Mouse (Mus musculus) CH12.LX (cell line): ENCODE measurements around the gene Cryab. TPM values are rescaled to one million over a fixed set of nuclear protein-coding genes. Genes with fewer than 3 reads are reported as not detected.

Source experiments
- DNase-seq: peaks from one replicate; pipeline ENCODE4 v3.0.0-alpha.2; 2013; ENCODE audit errors: extremely low read depth
- H3K27ac ChIP-seq: 2 replicates; pipeline ENCODE4 v1.5.1; 2012; ENCODE audit warnings: low read depth, mild to moderate bottlenecking, control low read depth, moderate library complexity; ENCODE audit not compliant: insufficient read depth
- H3K27me3 ChIP-seq: replicated peaks from 2 replicates; pipeline ENCODE3; 2012; ENCODE audit warnings: inconsistent platforms
- H3K36me3 ChIP-seq, 2 experiments: replicated peaks in 1 of 2; 2 replicates each; pipeline versions ENCODE3 to v1.6.1; 2012; ENCODE audit warnings: inconsistent platforms in 1 of 2, low read length in 1 of 2, mild to moderate bottlenecking in 1 of 2, mixed read lengths in 1 of 2, moderate library complexity in 1 of 2; ENCODE audit not compliant: control insufficient read depth in 1 of 2, insufficient read depth in 1 of 2
- H3K4me1 ChIP-seq, 2 experiments: 2 replicates each; pipeline ENCODE4 v1.6.1; 2012; ENCODE audit warnings: inconsistent platforms in 1 of 2, moderate library complexity in 1 of 2; ENCODE audit not compliant: insufficient read depth in 2 of 2, control insufficient read depth in 1 of 2
- H3K4me2 ChIP-seq: 2 replicates; pipeline ENCODE4 v1.6.1; 2012; ENCODE audit warnings: low read depth, mild to moderate bottlenecking, control low read depth; ENCODE audit not compliant: poor library complexity, insufficient read depth, severe bottlenecking
- H3K4me3 ChIP-seq, 3 experiments: fragments of 150-350 bp in 1 of 3; sonication (generic) in 1 of 3; replicated peaks in 1 of 3; 2 replicates each; pipeline versions ENCODE3 to v1.5.1; 2011 to 2012; ENCODE audit warnings: low read depth in 2 of 3, low read length in 2 of 3, mild to moderate bottlenecking in 2 of 3, moderate library complexity in 2 of 3, control low read depth in 1 of 3, improper control_type of control experiment in 1 of 3, inconsistent platforms in 1 of 3, mixed read lengths in 1 of 3; ENCODE audit not compliant: poor library complexity in 1 of 3
- H3K79me2 ChIP-seq: replicated peaks from 2 replicates; pipeline ENCODE4 v1.6.1; 2012; ENCODE audit warnings: mild to moderate bottlenecking, moderate library complexity; ENCODE audit not compliant: control insufficient read depth, poor library complexity, insufficient read depth, severe bottlenecking; ENCODE audit errors: extremely low read depth
- H3K9ac ChIP-seq: 2 replicates; pipeline ENCODE4 v1.6.1; 2012; ENCODE audit warnings: low read depth, mild to moderate bottlenecking, control low read depth, moderate library complexity; ENCODE audit not compliant: insufficient read depth
- H3K9me3 ChIP-seq: replicated peaks from 2 replicates; pipeline ENCODE3; 2012; ENCODE audit warnings: low read length, inconsistent platforms, mixed read lengths
- CHD1 ChIP-seq: IDR thresholded peaks from 2 replicates; pipeline ENCODE4 v1.6.1; 2012; ENCODE audit warnings: low read depth, low read length, improper control_type of control experiment, inconsistent platforms
- CHD2 ChIP-seq: IDR thresholded peaks from 2 replicates; pipeline ENCODE4 v1.6.1; 2011; ENCODE audit warnings: low read length, improper control_type of control experiment
- CTCF ChIP-seq, 2 experiments: IDR thresholded peaks in 1 of 2; conservative IDR thresholded peaks in 1 of 2; 2 replicates each; pipeline ENCODE4 v1.5.1; 2011 to 2012; ENCODE audit warnings: low read depth in 2 of 2, low read length in 2 of 2, improper control_type of control experiment in 1 of 2, inconsistent platforms in 1 of 2, mild to moderate bottlenecking in 1 of 2, moderate library complexity in 1 of 2
- EP300 ChIP-seq: IDR thresholded peaks from 2 replicates; pipeline ENCODE4 v1.6.1; 2011; ENCODE audit warnings: low read length, improper control_type of control experiment
- ETS1 ChIP-seq: conservative IDR thresholded peaks from 2 replicates; pipeline ENCODE4 v1.6.1; 2012; ENCODE audit warnings: low read depth, mild to moderate bottlenecking, inconsistent platforms, low read length, improper control_type of control experiment, moderate library complexity
- GABPA ChIP-seq: IDR thresholded peaks from 2 replicates; pipeline ENCODE4 v1.6.1; 2012; ENCODE audit warnings: low read depth, low read length, improper control_type of control experiment, inconsistent platforms; ENCODE audit not compliant: insufficient replicate concordance
- HCFC1 ChIP-seq: IDR thresholded peaks from 2 replicates; pipeline ENCODE4 v1.6.1; 2012; ENCODE audit warnings: low read depth, mild to moderate bottlenecking, inconsistent platforms, low read length, improper control_type of control experiment
- IRF4 ChIP-seq: IDR thresholded peaks from 2 replicates; pipeline ENCODE4 v1.6.1; 2014; ENCODE audit warnings: low read depth, mild to moderate bottlenecking, inconsistent platforms, low read length, improper control_type of control experiment
- JUN ChIP-seq: IDR thresholded peaks from 2 replicates; pipeline ENCODE4 v1.6.1; 2011; ENCODE audit warnings: low read depth, mild to moderate bottlenecking, low read length, improper control_type of control experiment, moderate library complexity; ENCODE audit not compliant: insufficient read depth
- KAT2A ChIP-seq: IDR thresholded peaks from 2 replicates; pipeline ENCODE4 v1.6.1; 2012; ENCODE audit warnings: low read length, improper control_type of control experiment, inconsistent platforms; ENCODE audit not compliant: insufficient replicate concordance
- MAFK ChIP-seq: IDR thresholded peaks from 2 replicates; pipeline ENCODE4 v1.6.1; 2011; ENCODE audit warnings: low read length, improper control_type of control experiment; ENCODE audit not compliant: insufficient replicate concordance
- MAX ChIP-seq: IDR thresholded peaks from 2 replicates; pipeline ENCODE4 v1.6.1; 2011; ENCODE audit warnings: low read length, improper control_type of control experiment
- MAZ ChIP-seq: IDR thresholded peaks from 2 replicates; pipeline ENCODE4 v1.6.1; 2012; ENCODE audit warnings: low read depth, mild to moderate bottlenecking, inconsistent platforms, low read length, improper control_type of control experiment, moderate library complexity
- MEF2A ChIP-seq: IDR thresholded peaks from 2 replicates; pipeline ENCODE4 v1.6.1; 2014; ENCODE audit warnings: low read depth, mild to moderate bottlenecking, inconsistent platforms, low read length, improper control_type of control experiment, borderline replicate concordance
- MXI1 ChIP-seq: IDR thresholded peaks from 2 replicates; pipeline ENCODE4 v1.6.1; 2011; ENCODE audit warnings: mild to moderate bottlenecking, low read depth, low read length, improper control_type of control experiment
- NELFE ChIP-seq: IDR thresholded peaks from 2 replicates; pipeline ENCODE4 v1.6.1; 2011; ENCODE audit warnings: low read depth, low read length, improper control_type of control experiment
- NRF1 ChIP-seq: IDR thresholded peaks from 2 replicates; pipeline ENCODE4 v1.6.1; 2014; ENCODE audit warnings: low read depth, mild to moderate bottlenecking, inconsistent platforms, low read length, improper control_type of control experiment, moderate library complexity
- POLR2A ChIP-seq: IDR thresholded peaks from 2 replicates; pipeline ENCODE4 v1.6.1; 2011; ENCODE audit warnings: low read depth, mild to moderate bottlenecking, improper control_type of control experiment, low read length
- POLR2AphosphoS2 ChIP-seq: IDR thresholded peaks from 2 replicates; pipeline ENCODE4 v1.6.1; 2011; ENCODE audit warnings: low read depth, low read length, improper control_type of control experiment
- RAD21 ChIP-seq: IDR thresholded peaks from 2 replicates; pipeline ENCODE4 v1.6.1; 2011; ENCODE audit warnings: low read depth, mild to moderate bottlenecking, low read length, improper control_type of control experiment, moderate library complexity
- SIN3A ChIP-seq: IDR thresholded peaks from 2 replicates; pipeline ENCODE4 v1.6.1; 2012; ENCODE audit warnings: low read length, improper control_type of control experiment, inconsistent platforms
- TBP ChIP-seq: conservative IDR thresholded peaks from 2 replicates; pipeline ENCODE4 v1.6.1; 2011; ENCODE audit warnings: low read depth, low read length, improper control_type of control experiment
- TCF12 ChIP-seq: IDR thresholded peaks from 2 replicates; pipeline ENCODE4 v1.6.1; 2014; ENCODE audit warnings: low read depth, mild to moderate bottlenecking, inconsistent platforms, low read length, improper control_type of control experiment
- USF1 ChIP-seq: IDR thresholded peaks from 2 replicates; pipeline ENCODE4 v1.6.1; 2014; ENCODE audit warnings: low read depth, mild to moderate bottlenecking, inconsistent platforms, low read length, improper control_type of control experiment
- USF2 ChIP-seq: conservative IDR thresholded peaks from 2 replicates; pipeline ENCODE4 v1.6.1; 2011; ENCODE audit warnings: low read depth, low read length, improper control_type of control experiment
- ZKSCAN1 ChIP-seq: IDR thresholded peaks from 2 replicates; pipeline ENCODE4 v1.6.1; 2012; ENCODE audit warnings: low read depth, inconsistent platforms, low read length, improper control_type of control experiment, borderline replicate concordance
- ZMIZ1 ChIP-seq: IDR thresholded peaks from 2 replicates; pipeline ENCODE4 v1.6.1; 2012; ENCODE audit warnings: low read depth, mild to moderate bottlenecking, inconsistent platforms, low read length, improper control_type of control experiment
- ZNF384 ChIP-seq: IDR thresholded peaks from 2 replicates; pipeline ENCODE4 v1.6.1; 2012; ENCODE audit warnings: low read depth, low read length, improper control_type of control experiment, inconsistent platforms
- dilution Hi-C: fragments of 300-500 bp; cut with MboI; formaldehyde crosslinking; loops from 2 replicates; pipeline ENCODE4 v1.14.3; 2020; ENCODE audit warnings: low sequenced_read_pairs; ENCODE audit not compliant: extremely low pct_unique_long_range_greater_than_20kb, extremely low pct_ligation_motif_present
- in situ Hi-C: fragments of 300-500 bp; cut with MboI; formaldehyde crosslinking; loops from 3 replicates; pipeline ENCODE4 v1.14.3; 2019; ENCODE audit warnings: low sequenced_read_pairs, low pct_ligation_motif_present, low pct_unique_long_range_greater_than_20kb, mixed read lengths
- polyA plus RNA-seq: library from polyadenylated mRNA; unstranded; fragments of >175 nt; gene quantifications from 2 replicates; pipeline ENCODE4 v1.2.1, GENCODE M21; 2012; ENCODE audit warnings: low read depth; ENCODE audit not compliant: insufficient read length
- total RNA-seq, 2 experiments: library from RNA; depleted of rRNA; stranded (reverse); fragments of 300-350 nt in 1 of 2; fragments of >200 nt in 1 of 2; gene quantifications; 2 replicates each; pipeline ENCODE4 v1.2.3; 2012 to 2014

Cryab gene
- total and polyA plus RNA-seq, 3 experiments = not detected

- TF ChIP-seq ZNF384 = no peak
- no peak for TF ChIP-seq ETS1
- no peak for TF ChIP-seq EP300
- TF ChIP-seq CHD1 = no peak
- no peak for TF ChIP-seq GABPA
- TF ChIP-seq KAT2A = no peak
- no peak for TF ChIP-seq CHD2
- TF ChIP-seq MAX = no peak
- no peak for TF ChIP-seq POLR2A
- TF ChIP-seq CTCF (conservative IDR thresholded peaks at IDR 0.05 in 1 of 2, IDR thresholded peaks at IDR 0.05 in 1 of 2; ENCODE audit: low read depth in 2 of 2, low read length in 2 of 2) = no peak
- no peak for TF ChIP-seq MAFK
- TF ChIP-seq MXI1 = no peak
- TF ChIP-seq TBP = no peak; the same call in 1 of the 2 replicates
- TF ChIP-seq ZKSCAN1 = no peak
- no peak for TF ChIP-seq TCF12
- no peak for TF ChIP-seq USF1
- TF ChIP-seq IRF4 = no peak
- no peak for TF ChIP-seq RAD21
- TF ChIP-seq, all 38 proteins: peak for 0
- H3K27ac ChIP-seq = no peak overlapping the region
- DNase-seq = no peak
- peaks cover 8 to 32% of the 10 kb centered on the region in 2 experiments for H3K36me3 ChIP-seq
- peaks cover 6% of the 10 kb centered on the region; the same call in 1 of the 2 replicates for H3K79me2 ChIP-seq
- H3K27me3 ChIP-seq = no peaks in the 10 kb centered on the region
- dilution Hi-C loops (no loop called here), in situ Hi-C loops (no loop called here)
- H3K9me3 ChIP-seq = no peaks in the 10 kb centered on the region
- peak overlapping the region; percentile 75 to 87 (median 86) for H3K4me3 ChIP-seq
- H3K9ac ChIP-seq = peak overlapping the region; percentile 79
- peaks cover 7 to 20% of the 10 kb centered on the region in 2 experiments; a peak in 2 of 4 replicates for H3K4me1 ChIP-seq
- peak overlapping the region; percentile 86 for H3K4me2 ChIP-seq
Measured at GRCm38 (mm10) chr9:50767531-50768106, 16.5 kb downstream of the Cryab start.

GRCm38 (mm10) chr9:50768107-50769002 lies 17.2 kb downstream of the Cryab start, which contains the start of gene Fdxacb1:
Gene Fdxacb1 (plus strand): TSS chr9:50768236.
- dilution Hi-C loops = no loop called here
- TF ChIP-seq MAFK (no peak), ZMIZ1 (0 out of 2 replicates have a peak, but pooled peaks have one; percentile 59), KAT2A (peak; percentile 84; the same call in 1 of the 2 replicates), TBP (0 out of 2 replicates have a peak, but pooled peaks have one; percentile 50), CTCF (conservative IDR thresholded peaks at IDR 0.05 in 1 of 2, IDR thresholded peaks at IDR 0.05 in 1 of 2; ENCODE audit: low read depth in 2 of 2, low read length in 2 of 2) (peak; percentile 31 to 76; a peak in 3 of 4 replicates), RAD21 (no peak; the same call in none of the 2 replicates), HCFC1 (peak; percentile 94), ZKSCAN1 (no peak), SIN3A (peak; percentile 99), GABPA (peak; percentile 62; the same call in 1 of the 2 replicates), USF2 (no peak), POLR2AphosphoS2 (no peak), NELFE (no peak), MEF2A (peak; percentile 72; the same call in 1 of the 2 replicates), MAZ (peak; percentile 100), NRF1 (peak; percentile 79), JUN (peak; percentile 17; the same call in 1 of the 2 replicates)

More at GRCm38 (mm10) chr9:50768107-50769002, 17.2 kb downstream of the Cryab start, which contains the start of gene Fdxacb1:
- peaks cover 7 to 20% of the 10 kb centered on the region in 2 experiments; a peak in 2 of 4 replicates for H3K4me1 ChIP-seq
- no peaks in the 10 kb centered on the region for H3K27me3 ChIP-seq
- H3K4me2 ChIP-seq = peak within 1 kb of the TSS; percentile 93
- peak within 1 kb of the TSS; percentile 75 to 87 (median 86) for H3K4me3 ChIP-seq
- H3K36me3 ChIP-seq = peaks cover 8 to 33% of the 10 kb centered on the region in 2 experiments
- DNase-seq = peak; percentile 97
- peaks cover 6% of the 10 kb centered on the region; the same call in 1 of the 2 replicates for H3K79me2 ChIP-seq
- in situ Hi-C loops = no loop called here
- no peaks in the 10 kb centered on the region for H3K9me3 ChIP-seq
- peak within 1 kb of the TSS; percentile 38; the same call in 1 of the 2 replicates for H3K27ac ChIP-seq
- H3K9ac ChIP-seq = peak within 1 kb of the TSS; percentile 91
